Mouse (Mus musculus): ENCODE results near the gene Lrrc57. TPM values are rescaled to one million over a fixed set of nuclear protein-coding genes. Genes with fewer than 3 reads are reported as not detected.

The Lrrc57 gene
- polyA plus RNA-seq, 1 experiment from 2014 or later, result 28.5 TPM

DNA sequence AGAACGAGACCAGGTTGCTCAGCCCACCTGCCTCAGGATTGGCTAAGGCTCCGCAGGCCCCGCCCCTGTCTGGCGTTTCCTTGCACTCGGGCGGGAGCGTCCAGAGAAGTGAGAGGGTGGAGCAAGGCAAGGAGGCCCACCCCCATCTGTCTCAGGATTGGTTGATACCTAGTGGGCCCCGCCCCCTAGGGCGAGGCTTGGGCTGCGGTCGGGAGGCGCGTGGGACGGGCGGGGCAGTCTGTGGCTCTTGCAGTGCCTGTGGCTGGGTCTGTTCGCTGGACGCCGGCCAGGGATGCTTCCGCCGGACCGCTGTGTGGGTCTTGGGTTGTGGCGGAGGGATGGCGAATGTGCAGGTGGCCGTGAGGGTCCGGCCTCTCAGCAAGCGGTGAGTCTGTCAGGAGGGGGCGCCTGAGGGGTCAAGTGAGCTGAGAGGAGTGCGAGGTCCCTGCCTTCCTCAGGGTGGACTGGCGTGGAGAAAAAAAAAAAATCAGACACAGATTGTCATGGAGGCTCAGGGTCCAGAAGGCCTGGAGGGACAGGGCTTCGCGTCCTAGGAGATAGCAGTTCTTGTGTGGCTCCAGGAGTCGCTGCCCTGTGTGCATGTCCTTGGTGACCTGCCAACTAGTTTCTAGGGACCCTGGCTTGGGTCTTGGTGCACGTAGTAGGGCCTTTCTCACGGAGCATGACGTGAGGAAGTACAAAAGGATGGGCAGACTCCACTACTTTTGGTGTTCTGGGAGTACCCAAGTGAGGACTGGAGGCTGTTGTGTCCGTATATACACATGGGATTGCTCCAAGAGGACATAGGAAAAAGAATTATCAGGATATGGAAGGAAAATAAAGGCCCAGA lies 19.8 kb upstream of the Lrrc57 start, which contains the start of gene Stard9:
Gene Stard9 (plus strand): TSS at position 236 of the 850 bp plus-strand sequence.
- H3K27ac ChIP-seq, result peak within 1 kb of the TSS; percentile 87
- H3K4me3 ChIP-seq (ENCODE audit: inconsistent target), result peak within 1 kb of the TSS; percentile 92
- WGBS (ENCODE audit: missing documents), result 5% methylated on average over 36 of the region's 36 CpGs
- H3K36me3 ChIP-seq (ENCODE audit: inconsistent target), result peaks cover 13% of the 10 kb centered on the region; the same call in 1 of the 2 replicates
- peaks cover 46% of the 10 kb centered on the region for H3K79me2 ChIP-seq (ENCODE audit: inconsistent target)

DNA sequence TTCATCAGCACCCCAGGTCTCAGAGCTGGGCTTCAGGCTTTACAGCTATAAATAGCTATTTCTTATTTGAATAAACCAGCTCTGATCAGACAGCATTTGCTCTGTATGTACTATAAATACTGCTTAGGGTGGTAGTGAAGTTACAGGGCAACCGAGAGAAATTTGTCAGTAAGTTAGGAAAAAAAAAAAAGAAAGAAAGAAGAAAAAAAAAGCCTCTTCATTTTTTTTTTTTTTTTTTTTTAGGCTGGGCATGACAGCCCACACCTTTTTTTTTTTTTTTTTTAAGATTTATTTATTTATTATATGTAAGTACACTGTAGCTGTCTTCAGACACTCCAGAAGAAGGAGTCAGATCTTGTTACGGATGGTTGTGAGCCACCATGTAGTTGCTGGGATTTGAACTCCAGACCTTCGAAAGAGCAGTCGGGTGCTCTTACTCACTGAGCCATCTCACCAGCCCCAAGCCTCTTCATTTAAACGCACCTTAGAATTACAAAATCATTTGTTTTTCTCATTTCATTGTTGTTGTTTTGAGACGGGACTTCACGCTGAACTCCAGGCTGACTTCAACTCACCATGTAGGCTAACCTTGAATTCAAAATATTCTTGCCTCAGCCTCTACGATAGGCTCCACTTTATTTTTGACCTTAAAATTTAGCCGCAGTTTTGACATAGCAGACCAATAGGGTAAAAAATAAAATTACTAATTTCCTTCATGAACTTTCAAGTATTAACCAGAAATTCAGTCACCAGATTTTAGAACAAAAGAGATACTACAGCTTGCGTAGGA lies 19.0 kb upstream of the Lrrc57 start:
- H3K36me3 ChIP-seq (ENCODE audit: inconsistent target), result 0 out of 2 replicates have a peak, but pooled peaks cover 6% of the 10 kb centered on the region
- peak overlapping the region; percentile 27 for H3K4me3 ChIP-seq (ENCODE audit: inconsistent target)
- 22% methylated on average over 8 of the region's 10 CpGs for WGBS (ENCODE audit: missing documents)
- H3K27ac ChIP-seq, result peak overlapping the region; percentile 24; the same call in 1 of the 2 replicates
- peaks cover 37% of the 10 kb centered on the region for H3K79me2 ChIP-seq (ENCODE audit: inconsistent target)

DNA sequence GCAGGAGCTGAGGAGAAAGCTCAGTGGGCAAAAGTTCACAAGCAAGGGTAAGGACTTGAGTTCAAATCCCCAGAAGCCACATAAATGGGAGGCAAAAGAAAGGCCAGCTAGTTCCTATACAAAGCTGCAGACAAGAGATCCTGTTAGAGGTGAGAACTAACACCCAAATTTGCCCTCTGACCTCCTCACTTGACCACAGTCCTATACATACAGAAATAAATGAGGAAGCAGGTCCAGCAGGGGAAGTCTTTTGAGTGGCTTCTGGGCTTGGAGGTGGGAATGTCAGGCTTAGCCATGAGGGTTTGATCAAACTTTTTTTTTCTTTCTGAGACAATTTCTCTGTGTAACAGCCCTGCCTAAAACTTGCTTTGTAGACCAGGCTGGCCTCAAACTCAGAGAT lies 13.6 kb upstream of the Lrrc57 start:
- Histone ChIP-seq H3K27ac (no peak overlapping the region), H3K36me3 (ENCODE audit: inconsistent target) (peaks cover 15% of the 10 kb centered on the region; the same call in 1 of the 2 replicates), H3K79me2 (ENCODE audit: inconsistent target) (no peaks in the 10 kb centered on the region), H3K4me3 (ENCODE audit: inconsistent target) (no peak overlapping the region)

DNA sequence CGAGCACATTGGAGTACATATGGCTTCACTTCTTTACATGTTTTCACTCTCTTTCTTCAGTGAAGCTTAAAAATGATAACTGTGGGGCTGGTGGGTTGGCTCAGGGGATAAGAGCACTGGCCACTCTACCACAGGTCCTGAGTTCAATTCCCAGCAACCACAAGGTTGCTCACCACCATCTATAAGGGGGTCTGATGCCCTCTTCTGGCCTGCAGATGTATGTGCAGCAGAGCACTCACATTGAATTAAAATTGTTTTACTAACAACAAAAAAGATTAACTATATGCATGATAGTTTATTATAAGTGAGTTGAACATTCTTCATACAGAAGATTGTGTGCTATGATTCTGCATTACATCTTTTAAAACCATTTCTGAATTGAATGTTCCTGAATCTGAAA lies 10.2 kb upstream of the Lrrc57 start:
- no peak overlapping the region for H3K27ac ChIP-seq
- no peak overlapping the region for H3K4me3 ChIP-seq (ENCODE audit: inconsistent target)
- no peaks in the 10 kb centered on the region for H3K79me2 ChIP-seq (ENCODE audit: inconsistent target)
- H3K36me3 ChIP-seq (ENCODE audit: inconsistent target), result peaks cover 28% of the 10 kb centered on the region; the same call in 1 of the 2 replicates
- WGBS (ENCODE audit: missing documents), result 90% methylated on average over 1 of the region's 1 CpGs

DNA sequence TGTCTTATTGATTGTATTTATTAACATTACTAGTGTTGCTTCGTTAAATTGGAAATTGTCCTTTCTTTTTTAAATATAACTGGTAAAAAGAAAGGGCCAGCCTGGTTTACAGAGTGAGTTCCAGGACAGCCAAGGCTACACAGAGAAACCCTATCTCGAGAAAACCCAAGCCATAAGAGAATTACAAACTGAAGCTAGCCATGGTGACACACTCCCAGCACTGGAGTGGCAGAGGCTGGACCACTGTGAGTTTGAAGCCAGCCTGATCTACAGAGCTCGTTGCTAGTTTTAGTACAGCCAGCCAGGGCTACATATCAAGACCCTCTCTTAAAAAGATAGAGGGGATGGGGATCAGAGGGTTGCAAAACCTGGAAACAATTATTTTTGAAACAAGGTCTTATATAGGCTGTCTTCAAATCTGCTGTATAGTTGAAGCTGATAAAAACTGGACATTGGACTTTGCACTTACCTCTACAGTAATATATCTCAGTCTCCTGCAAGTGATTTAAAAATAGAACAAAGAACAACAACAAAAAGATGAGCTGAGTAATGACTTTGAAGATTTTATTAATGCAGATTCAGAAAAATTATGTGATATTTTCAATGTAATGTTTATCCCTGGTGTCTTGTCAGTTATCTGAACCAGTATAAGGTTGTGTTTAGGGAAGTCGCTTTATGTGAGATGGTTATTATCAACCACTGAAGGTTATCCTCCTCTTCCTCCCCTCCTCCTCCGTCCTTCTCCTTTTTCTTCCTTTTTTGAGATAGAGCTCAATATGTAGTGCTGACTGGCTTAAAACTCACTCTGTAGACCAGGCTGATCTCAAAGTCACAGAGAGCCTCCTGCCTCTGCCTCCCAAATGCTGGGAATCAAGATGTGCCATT lies 7.2 kb upstream of the Lrrc57 start:
- Histone ChIP-seq H3K27ac (no peak overlapping the region), H3K4me3 (ENCODE audit: inconsistent target) (no peak overlapping the region), H3K79me2 (ENCODE audit: inconsistent target) (peaks cover 5% of the 10 kb centered on the region), H3K36me3 (ENCODE audit: inconsistent target) (peaks cover 34% of the 10 kb centered on the region; the same call in 1 of the 2 replicates)
- 82% methylated on average over 5 of the region's 5 CpGs for WGBS (ENCODE audit: missing documents)

DNA sequence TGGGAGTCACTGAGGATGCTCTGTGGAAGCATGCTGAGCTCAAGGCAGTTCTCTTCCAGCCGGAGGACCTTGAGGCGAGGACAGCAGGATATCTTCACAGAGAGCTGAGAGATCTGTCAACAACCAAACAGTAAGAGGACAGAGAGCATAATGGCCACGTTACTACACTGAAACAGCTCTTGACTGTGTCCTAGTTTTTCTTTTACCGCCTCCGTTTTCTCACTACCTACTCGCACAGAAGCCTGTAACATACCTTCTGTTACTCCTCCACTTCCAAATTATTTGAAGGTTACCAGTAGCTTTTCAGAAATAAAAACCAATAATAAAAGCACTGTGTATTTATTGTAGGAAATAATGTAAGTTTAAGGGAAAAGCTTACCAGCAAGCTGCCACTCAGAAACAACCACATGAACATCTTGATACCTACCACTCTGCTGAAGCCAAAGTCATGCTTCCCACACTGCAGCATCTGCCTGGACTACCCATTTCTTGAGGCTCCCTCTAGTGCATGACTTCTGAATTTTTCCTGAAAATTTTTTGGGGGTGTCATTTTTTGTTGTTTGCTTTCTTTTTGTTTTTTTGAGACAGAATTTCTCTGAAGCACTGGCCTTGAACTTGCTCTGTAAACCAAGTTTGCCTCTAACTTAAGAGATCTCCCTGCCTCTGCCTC lies 3.2 kb downstream of the Lrrc57 start:
- peaks cover 11% of the 10 kb centered on the region; the same call in 1 of the 2 replicates for H3K36me3 ChIP-seq (ENCODE audit: inconsistent target)
- 91% methylated on average over 4 of the region's 6 CpGs for WGBS (ENCODE audit: missing documents)
- H3K4me3 ChIP-seq (ENCODE audit: inconsistent target), result no peak overlapping the region
- H3K27ac ChIP-seq, result no peak overlapping the region
- peaks cover 23% of the 10 kb centered on the region for H3K79me2 ChIP-seq (ENCODE audit: inconsistent target)

DNA sequence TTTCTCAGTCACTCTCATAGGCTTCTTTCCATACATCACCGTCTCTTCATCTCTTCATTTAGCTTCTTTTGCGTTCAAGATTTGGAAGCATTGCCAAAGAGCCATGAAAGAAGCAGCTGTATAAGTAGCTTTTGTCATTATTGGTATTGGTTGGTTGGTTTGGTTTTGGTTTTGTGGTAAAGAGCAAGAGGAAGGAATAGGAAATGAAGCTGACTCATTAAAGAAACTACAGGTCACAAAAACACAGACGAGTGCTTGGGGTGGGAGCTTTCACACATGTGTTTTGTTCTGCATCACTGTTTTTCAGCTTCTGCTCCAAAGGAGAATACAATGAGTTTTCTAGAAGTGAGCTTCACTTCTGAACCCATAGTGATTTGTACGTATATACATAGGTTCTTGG lies 9.8 kb downstream of the Lrrc57 start:
- H3K27ac ChIP-seq, result no peak overlapping the region

DNA sequence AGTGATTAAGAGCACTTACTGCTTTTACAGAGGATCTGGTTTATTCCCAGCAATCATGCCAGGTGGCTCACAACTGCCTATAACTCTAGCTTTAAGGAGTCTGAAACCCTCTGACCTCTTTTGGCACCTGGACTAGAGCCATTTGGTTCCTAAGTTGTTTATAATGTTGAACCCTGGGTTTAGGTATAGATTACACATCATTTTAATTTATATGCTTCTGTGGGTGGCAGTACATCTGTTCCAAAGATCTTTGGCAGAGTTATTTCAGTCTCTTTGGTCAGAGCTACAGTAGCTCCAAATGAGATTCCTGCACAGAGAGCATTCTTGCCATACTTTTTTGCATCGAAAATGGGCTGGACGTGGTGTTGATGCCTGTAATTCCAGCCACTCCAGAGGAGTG lies 11.6 kb downstream of the Lrrc57 start:
- peaks cover 66% of the 10 kb centered on the region for H3K36me3 ChIP-seq (ENCODE audit: inconsistent target)
- H3K27ac ChIP-seq, result no peak overlapping the region
- WGBS (ENCODE audit: missing documents), result 93% methylated on average over 2 of the region's 2 CpGs
- no peaks in the 10 kb centered on the region for H3K79me2 ChIP-seq (ENCODE audit: inconsistent target)
- no peak overlapping the region for H3K4me3 ChIP-seq (ENCODE audit: inconsistent target)

More for the DNA sequence above, 9.8 kb downstream of the Lrrc57 start:
- H3K79me2 ChIP-seq (ENCODE audit: inconsistent target), result no peaks in the 10 kb centered on the region
- peaks cover 56% of the 10 kb centered on the region for H3K36me3 ChIP-seq (ENCODE audit: inconsistent target)
- WGBS (ENCODE audit: missing documents), result 50% methylated on average over 4 of the region's 4 CpGs
- no peak overlapping the region for H3K4me3 ChIP-seq (ENCODE audit: inconsistent target)

DNA sequence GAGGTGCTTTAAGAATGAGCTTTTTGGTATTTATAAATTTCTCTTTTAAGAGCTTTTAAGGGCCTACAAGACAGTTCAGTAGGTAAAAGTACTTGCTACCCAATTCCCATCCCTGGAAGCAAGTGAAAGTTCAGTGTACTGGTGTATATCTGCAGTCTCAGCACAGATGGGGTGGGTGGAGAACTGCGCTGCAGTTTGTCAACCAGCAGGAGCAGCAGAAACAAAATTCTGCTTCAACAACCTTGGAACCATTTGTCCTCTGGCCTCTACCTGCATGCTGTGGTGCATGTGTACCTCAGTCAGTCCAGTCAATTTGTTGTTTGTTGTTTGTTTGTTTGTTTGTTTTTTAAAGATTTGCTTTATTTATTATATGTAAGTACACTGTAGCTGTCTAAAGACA lies 17.1 kb downstream of the Lrrc57 start:
- 100% methylated on average over 1 of the region's 1 CpGs for WGBS (ENCODE audit: missing documents)

DNA sequence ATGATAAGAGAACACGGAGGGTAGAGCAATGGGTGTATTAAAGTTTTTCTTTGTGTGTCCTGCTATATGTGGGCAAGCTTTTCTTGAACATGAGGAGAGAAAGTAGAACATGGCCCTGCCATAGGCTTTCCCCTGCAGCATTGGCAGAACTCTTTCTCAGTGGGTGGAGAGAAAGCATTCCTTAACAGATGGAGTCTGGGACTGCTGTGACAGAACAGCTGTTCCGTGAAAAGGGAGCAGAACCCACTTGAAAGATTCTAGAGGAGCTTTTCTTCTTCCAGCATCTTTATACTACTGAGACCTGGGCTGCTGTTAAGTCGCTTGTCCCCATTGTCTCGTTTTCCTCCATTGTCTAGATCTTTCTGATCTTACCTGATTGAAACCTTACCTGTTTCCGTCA lies 19.6 kb downstream of the Lrrc57 start:
- Histone ChIP-seq H3K27ac (no peak overlapping the region), H3K36me3 (ENCODE audit: inconsistent target) (peaks cover 63% of the 10 kb centered on the region), H3K79me2 (ENCODE audit: inconsistent target) (no peaks in the 10 kb centered on the region), H3K4me3 (ENCODE audit: inconsistent target) (no peak overlapping the region)
- WGBS (ENCODE audit: missing documents), result 92% methylated on average over 5 of the region's 5 CpGs

More for the DNA sequence above, 17.1 kb downstream of the Lrrc57 start:
- H3K4me3 ChIP-seq (ENCODE audit: inconsistent target), result no peak overlapping the region
- H3K79me2 ChIP-seq (ENCODE audit: inconsistent target), result no peaks in the 10 kb centered on the region
- H3K36me3 ChIP-seq (ENCODE audit: inconsistent target), result peaks cover 66% of the 10 kb centered on the region
- H3K27ac ChIP-seq, result no peak overlapping the region

DNA sequence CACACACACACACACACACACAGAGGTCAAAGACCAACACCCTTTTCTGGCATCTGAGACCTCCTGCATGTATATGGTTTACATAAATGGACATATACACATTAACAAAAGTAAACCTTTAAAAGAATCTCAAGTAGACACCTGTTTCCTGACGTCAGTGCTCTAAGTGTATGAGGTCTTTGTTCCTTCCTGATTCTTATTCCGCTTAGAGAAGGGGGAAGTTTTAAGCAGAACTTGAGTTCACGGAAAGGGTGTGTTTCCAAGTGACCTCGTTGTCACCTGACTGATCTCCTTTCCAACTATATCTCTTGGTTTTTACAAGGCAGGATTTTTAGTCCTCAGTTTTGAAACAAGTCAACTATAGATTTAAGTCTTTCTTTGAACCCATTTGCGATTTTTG lies 31.0 kb downstream of the Lrrc57 start:
- H3K79me2 ChIP-seq (ENCODE audit: inconsistent target), result peaks cover 100% of the 10 kb centered on the region
- 0 out of 2 replicates have a peak, but pooled peaks cover 4% of the 10 kb centered on the region for H3K36me3 ChIP-seq (ENCODE audit: inconsistent target)
- WGBS (ENCODE audit: missing documents), result 5% methylated on average over 5 of the region's 5 CpGs
- H3K4me3 ChIP-seq (ENCODE audit: inconsistent target), result no peak overlapping the region
- H3K27ac ChIP-seq, result peak overlapping the region; percentile 78

DNA sequence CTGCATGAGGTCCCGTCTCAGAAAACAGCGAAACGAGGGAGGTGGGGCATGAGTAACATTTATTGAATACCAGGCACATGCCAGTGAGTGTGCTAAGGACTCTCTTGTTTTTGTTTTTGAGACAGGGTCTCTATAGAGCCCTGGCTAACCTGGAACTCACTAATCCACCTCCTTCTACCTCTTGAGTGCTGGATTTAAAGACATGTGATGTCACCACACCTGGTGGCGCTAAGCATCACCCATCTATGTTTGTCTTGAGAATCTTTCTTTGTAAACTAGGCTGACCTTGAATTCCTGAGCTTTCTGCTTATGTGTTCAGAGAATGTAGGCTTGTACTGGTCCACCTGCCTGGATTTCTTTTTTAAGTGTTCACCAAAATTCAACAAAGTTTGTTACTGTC lies 31.5 kb downstream of the Lrrc57 start:
- H3K79me2 ChIP-seq (ENCODE audit: inconsistent target), result peaks cover 100% of the 10 kb centered on the region
- H3K36me3 ChIP-seq (ENCODE audit: inconsistent target), result 0 out of 2 replicates have a peak, but pooled peaks cover 4% of the 10 kb centered on the region
- peak overlapping the region; percentile 78; the same call in 1 of the 2 replicates for H3K27ac ChIP-seq
- WGBS (ENCODE audit: missing documents), result 59% methylated on average over 4 of the region's 4 CpGs
- H3K4me3 ChIP-seq (ENCODE audit: inconsistent target), result no peak overlapping the region

DNA sequence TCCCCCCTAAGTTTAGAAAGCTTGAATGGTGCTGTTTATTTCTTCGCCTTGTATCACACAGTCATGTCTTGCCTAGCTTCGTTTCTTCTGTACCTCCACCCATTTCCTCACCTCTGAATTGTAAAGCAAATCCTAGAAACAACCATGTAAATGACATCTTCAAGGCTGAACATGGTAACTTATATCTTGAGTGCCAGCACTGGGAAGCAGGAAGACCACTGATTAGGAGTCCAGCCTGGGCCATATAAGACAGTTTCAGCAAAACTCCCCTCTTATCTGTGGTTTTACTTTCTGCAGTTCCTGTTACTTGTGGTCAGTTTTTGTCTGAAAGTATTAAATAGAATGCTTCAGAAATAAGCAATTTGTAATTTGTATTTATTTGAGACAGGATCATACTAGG lies 33.3 kb downstream of the Lrrc57 start:
- WGBS (ENCODE audit: missing documents), result 70% methylated on average over 2 of the region's 2 CpGs
- peaks cover 7% of the 10 kb centered on the region; the same call in 1 of the 2 replicates for H3K36me3 ChIP-seq (ENCODE audit: inconsistent target)
- no peak overlapping the region for H3K27ac ChIP-seq
- H3K4me3 ChIP-seq (ENCODE audit: inconsistent target), result no peak overlapping the region
- peaks cover 100% of the 10 kb centered on the region for H3K79me2 ChIP-seq (ENCODE audit: inconsistent target)

Data from macrophage (primary cell).